Mouse (Mus musculus) brain, embryonic 18.5 days (tissue): ENCODE data around the gene Gm20869.
"Not testable (repeated sequence)": the region's sequence is repeated elsewhere in the genome, so short reads cannot be mapped to it uniquely, and the experiment has no call there.

Source experiments
- DNase-seq: peaks from one replicate; pipeline ENCODE4 v3.0.0-alpha.2; 2012; ENCODE audit warnings: low read depth, low spot score

The Gm20869 gene

GRCm38 (mm10) chrY:71469149-71469548, at the start of gene Gm20869:
Gm20869 (plus strand) TSS chrY:71469449.
- not testable (repeated sequence) for DNase-seq
